Mouse (Mus musculus): ENCODE measurements at regions not wholly inside any gene's neighbourhood (a gene's known extent, or its start where the extent isn't known, plus 50 kb on each side); places are given as distances from the start of the nearest gene placed in this dataset.

GRCm38 (mm10) chr12:43772766-43773165 lies 437.4 kb downstream of the Dnajb9 start:
- TF ChIP-seq CTCF (IDR thresholded peaks at IDR 0.05) (no peak), EP300 (IDR thresholded peaks at IDR 0.05) (no peak)
